Mouse (Mus musculus) forebrain, postnatal 0 days (tissue): ENCODE measurements around the gene Sema4c. TPM values are rescaled to one million over a fixed set of nuclear protein-coding genes. Genes with fewer than 3 reads are reported as not detected.

Source experiments
- ATAC-seq: fragments of 200-750 bp; cut with Nextera tagmentation; 2 replicates; pipeline ENCODE4 v1.8.0; 2017; ENCODE audit warnings: mild to moderate bottlenecking, moderate library complexity
- DNase-seq: peaks from one replicate; pipeline ENCODE4 v3.0.0-alpha.2; 2015
- H3K27ac ChIP-seq: fragments of 300-500 bp; sonication (generic); 2 replicates; pipeline ENCODE4 v1.5.1; 2014; ENCODE audit warnings: low read depth, mild to moderate bottlenecking, antibody characterized with exemption, low read length, moderate library complexity, mixed read lengths
- H3K27me3 ChIP-seq: fragments of 300-500 bp; sonication (generic); 2 replicates; pipeline ENCODE4 v1.6.1; 2014; ENCODE audit warnings: mild to moderate bottlenecking, low read length, mixed read lengths; ENCODE audit not compliant: insufficient read depth
- H3K36me3 ChIP-seq: fragments of 300-500 bp; sonication (generic); 2 replicates; pipeline ENCODE4 v1.6.1; 2014; ENCODE audit warnings: mild to moderate bottlenecking, moderate library complexity; ENCODE audit not compliant: insufficient read depth
- H3K4me1 ChIP-seq: fragments of 300-500 bp; sonication (generic); 2 replicates; pipeline ENCODE4 v1.6.1; 2014; ENCODE audit warnings: antibody characterized with exemption; ENCODE audit not compliant: insufficient read depth
- H3K4me2 ChIP-seq: fragments of 300-500 bp; sonication (generic); 2 replicates; pipeline ENCODE4 v1.6.1; 2014; ENCODE audit warnings: low read depth, mild to moderate bottlenecking, moderate library complexity
- H3K4me3 ChIP-seq: fragments of 300-500 bp; sonication (generic); 2 replicates; pipeline ENCODE4 v1.5.1; 2014; ENCODE audit warnings: low read depth, low read length, mixed read lengths
- H3K9ac ChIP-seq: fragments of 300-500 bp; sonication (generic); 2 replicates; pipeline ENCODE4 v1.6.1; 2014; ENCODE audit warnings: mild to moderate bottlenecking
- H3K9me3 ChIP-seq: fragments of 300-500 bp; sonication (generic); 2 replicates; pipeline ENCODE4 v1.6.1; 2016; ENCODE audit warnings: low read length
- CTCF ChIP-seq: sonication (generic); IDR thresholded peaks from 2 replicates; pipeline ENCODE4 v1.5.1; 2016; ENCODE audit warnings: antibody characterized with exemption, control low read depth, low read depth
- WGBS: fragments of 180-500 bp; shearing (Covaris S2); extraction: QIAGEN DNeasy Blood & Tissue Kit; methylation state at CpG from one replicate; pipeline ENCODE4 v1.1.7; 2014; 5-methylcytosine and 5-hydroxymethylcytosine counted together
- polyA plus RNA-seq: library from polyadenylated mRNA; unstranded; fragments of >200 nt; fragmentation: Nextera tagmentation; extraction: Ambion mirVana; gene quantifications from 2 replicates; pipeline ENCODE4 v1.2.1, GENCODE M21; 2015
- total RNA-seq: library from RNA; depleted of rRNA; stranded (reverse); fragments of >200 nt; gene quantifications from 2 replicates; pipeline ENCODE4 v1.2.3, GENCODE M21; 2014

The Sema4c gene
- total and polyA plus RNA-seq, 2 experiments from 2014 or later = 24.1 to 39.1 TPM

DNA sequence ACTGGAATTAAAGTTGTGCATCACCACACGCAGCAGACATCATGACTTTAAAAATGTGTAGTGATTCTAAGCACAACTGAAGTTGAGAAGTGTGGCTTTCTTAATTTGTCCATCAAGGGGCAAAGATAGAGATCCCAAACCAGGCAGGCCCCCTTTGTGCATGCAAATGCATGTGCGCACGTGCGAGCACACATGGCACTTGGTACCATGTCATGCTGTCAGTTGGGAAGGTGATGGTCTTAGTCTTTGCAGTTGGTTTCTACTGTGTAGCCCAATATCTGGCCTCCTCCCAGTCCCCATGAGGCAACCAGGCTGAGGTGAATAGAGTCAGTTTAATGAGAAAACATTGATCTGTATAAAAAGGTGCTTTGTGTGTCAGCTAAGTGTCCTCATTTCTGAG is 28.3 kb downstream of the Sema4c start:
- Histone ChIP-seq H3K27me3 (no peaks in the 10 kb centered on the region), H3K36me3 (peaks cover 22% of the 10 kb centered on the region), H3K27ac (no peak overlapping the region), H3K4me3 (no peak overlapping the region), H3K9me3 (no peaks in the 10 kb centered on the region), H3K4me1 (no peaks in the 10 kb centered on the region), H3K4me2 (no peak overlapping the region), H3K9ac (no peak overlapping the region)
- ATAC-seq (no peak), DNase-seq (no peak)
- no peak for TF ChIP-seq CTCF
- WGBS = 88% methylated on average over 4 of the region's 4 CpGs

DNA sequence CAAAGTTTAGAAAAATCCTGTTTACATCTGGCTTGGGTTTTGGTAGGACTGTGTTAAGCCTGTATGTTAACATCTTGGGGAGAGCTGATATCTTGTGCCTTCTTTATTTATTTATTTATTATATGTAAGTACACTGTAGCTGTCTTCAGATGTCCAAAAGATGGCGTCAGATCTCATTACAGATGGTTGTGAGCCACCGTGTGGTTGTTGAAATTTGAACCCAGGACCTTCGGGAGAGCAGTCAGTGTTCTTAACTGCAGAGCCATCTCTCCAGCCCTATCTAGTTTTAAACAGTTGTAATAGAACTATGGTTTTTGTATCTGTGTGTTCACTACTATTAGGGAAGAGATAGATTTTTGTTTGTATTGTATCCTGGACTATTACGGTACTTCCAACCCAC is 28.9 kb downstream of the Sema4c start:
- no peak for TF ChIP-seq CTCF
- H3K9me3 ChIP-seq = no peaks in the 10 kb centered on the region
- no peak overlapping the region for H3K9ac ChIP-seq
- DNase-seq (no peak), ATAC-seq (no peak)
- H3K4me1 ChIP-seq = no peaks in the 10 kb centered on the region
- no peak overlapping the region for H3K4me3 ChIP-seq
- no peak overlapping the region for H3K27ac ChIP-seq
- WGBS = 94% methylated on average over 4 of the region's 4 CpGs
- H3K27me3 ChIP-seq = no peaks in the 10 kb centered on the region
- peaks cover 28% of the 10 kb centered on the region for H3K36me3 ChIP-seq
- no peak overlapping the region for H3K4me2 ChIP-seq

DNA sequence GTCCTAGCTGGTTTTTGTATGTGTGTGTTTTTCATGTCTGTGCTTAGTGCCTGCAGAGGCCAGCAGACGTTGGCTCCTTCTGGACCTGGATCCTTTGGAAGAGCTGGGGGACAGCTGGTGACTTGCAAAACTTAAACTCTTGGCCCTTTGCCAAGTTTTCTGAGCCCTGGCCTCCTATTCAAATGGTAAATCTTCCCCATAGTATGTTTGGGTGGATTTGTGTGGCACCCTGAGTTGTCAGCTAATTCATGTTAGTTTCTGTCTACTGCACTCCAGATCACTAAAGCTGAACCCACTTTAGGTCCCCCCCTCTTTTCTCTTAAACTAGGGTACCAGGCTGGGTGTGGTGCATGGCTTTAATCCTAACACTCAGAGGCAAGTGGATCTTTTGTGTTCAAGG is 29.8 kb downstream of the Sema4c start:
- ATAC-seq = peak; percentile 62
- DNase-seq = peak; percentile 61
- Histone ChIP-seq H3K4me3 (no peak overlapping the region), H3K9ac (no peak overlapping the region), H3K27me3 (no peaks in the 10 kb centered on the region), H3K36me3 (peaks cover 36% of the 10 kb centered on the region), H3K4me2 (no peak overlapping the region), H3K4me1 (no peaks in the 10 kb centered on the region), H3K27ac (peak overlapping the region; percentile 35; the same call in 1 of the 2 replicates), H3K9me3 (no peaks in the 10 kb centered on the region)
- no peak for TF ChIP-seq CTCF
- 3% methylated on average over 1 of the region's 1 CpGs for WGBS

DNA sequence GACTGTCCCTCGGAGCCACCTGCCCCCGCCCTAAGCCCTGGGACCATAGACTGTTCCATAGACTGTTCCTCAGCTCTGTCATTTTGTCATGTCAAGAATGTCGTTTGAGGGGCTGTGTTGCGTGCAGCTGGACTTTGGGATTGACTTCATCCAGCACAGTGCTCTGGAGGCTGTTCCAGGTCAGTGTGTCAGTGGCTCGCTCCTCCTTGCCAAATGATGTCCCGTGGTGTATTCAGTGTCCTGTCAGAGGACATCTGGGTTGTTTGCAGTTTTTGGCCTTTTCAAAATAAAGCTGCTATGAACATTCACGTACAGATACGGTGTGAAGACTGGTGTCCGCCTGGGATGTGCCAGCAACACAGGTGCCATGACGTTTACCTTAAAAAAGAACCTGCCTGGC is 31.2 kb downstream of the Sema4c start:
- no peak for TF ChIP-seq CTCF
- Histone ChIP-seq H3K4me1 (no peaks in the 10 kb centered on the region), H3K36me3 (peaks cover 50% of the 10 kb centered on the region), H3K4me2 (no peak overlapping the region), H3K9me3 (no peaks in the 10 kb centered on the region), H3K9ac (no peak overlapping the region), H3K27ac (no peak overlapping the region), H3K4me3 (no peak overlapping the region), H3K27me3 (no peaks in the 10 kb centered on the region)
- 84% methylated on average over 10 of the region's 10 CpGs for WGBS
- no peak for ATAC-seq
- no peak for DNase-seq

DNA sequence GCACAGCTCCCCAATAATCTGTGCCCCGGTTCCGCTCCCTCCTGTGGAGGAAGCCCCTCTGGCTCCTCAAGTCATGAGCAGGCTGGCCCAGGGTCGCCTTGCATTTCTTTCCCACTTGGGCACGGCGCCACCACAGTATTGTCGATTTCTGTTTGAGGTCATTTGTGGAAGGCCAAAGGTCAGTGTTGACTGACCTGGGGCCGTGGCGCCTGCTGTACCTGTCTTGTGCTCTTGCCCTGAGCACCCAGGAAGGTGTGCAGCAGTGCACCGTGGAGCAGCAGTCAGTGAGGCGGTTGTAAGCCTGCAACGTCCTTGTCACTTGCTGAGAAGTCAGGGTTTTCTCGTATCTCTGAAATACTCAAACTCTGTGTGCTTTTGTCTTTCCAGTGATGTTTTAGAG is 32.4 kb downstream of the Sema4c start:
- DNase-seq = no peak
- H3K27ac ChIP-seq = no peak overlapping the region
- H3K4me1 ChIP-seq = no peaks in the 10 kb centered on the region
- TF ChIP-seq CTCF = no peak
- no peak overlapping the region for H3K4me2 ChIP-seq
- 90% methylated on average over 12 of the region's 12 CpGs for WGBS
- H3K36me3 ChIP-seq = peaks cover 62% of the 10 kb centered on the region
- no peaks in the 10 kb centered on the region for H3K27me3 ChIP-seq
- no peak for ATAC-seq
- H3K4me3 ChIP-seq = no peak overlapping the region
- no peak overlapping the region for H3K9ac ChIP-seq
- no peaks in the 10 kb centered on the region for H3K9me3 ChIP-seq

DNA sequence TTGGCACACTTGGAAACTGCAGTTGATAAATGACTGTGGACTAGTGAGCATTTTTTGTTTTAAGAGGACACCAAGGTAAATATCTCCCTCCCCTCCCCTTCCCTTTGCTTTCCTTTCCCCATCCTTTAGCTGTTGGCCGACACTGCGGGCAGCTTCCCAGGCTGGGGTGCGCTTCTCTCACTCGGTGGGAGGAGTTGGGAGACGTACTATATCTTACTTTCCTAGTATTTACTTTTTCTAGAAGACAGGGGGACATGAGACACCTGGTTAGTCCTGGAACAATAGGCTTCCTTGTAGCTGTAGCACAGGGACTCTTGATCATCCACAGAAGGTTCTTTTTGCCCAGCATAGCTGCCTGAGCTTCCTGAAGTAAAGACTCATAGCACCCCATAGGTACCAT is 34.1 kb downstream of the Sema4c start:
- TF ChIP-seq CTCF = no peak
- DNase-seq (no peak), ATAC-seq (no peak)
- H3K9me3 ChIP-seq = no peaks in the 10 kb centered on the region
- no peaks in the 10 kb centered on the region for H3K27me3 ChIP-seq
- H3K27ac ChIP-seq = no peak overlapping the region
- WGBS = 69% methylated on average over 5 of the region's 5 CpGs
- no peak overlapping the region for H3K9ac ChIP-seq
- H3K36me3 ChIP-seq = peaks cover 78% of the 10 kb centered on the region
- H3K4me1 ChIP-seq = no peaks in the 10 kb centered on the region
- no peak overlapping the region for H3K4me2 ChIP-seq
- no peak overlapping the region for H3K4me3 ChIP-seq

DNA sequence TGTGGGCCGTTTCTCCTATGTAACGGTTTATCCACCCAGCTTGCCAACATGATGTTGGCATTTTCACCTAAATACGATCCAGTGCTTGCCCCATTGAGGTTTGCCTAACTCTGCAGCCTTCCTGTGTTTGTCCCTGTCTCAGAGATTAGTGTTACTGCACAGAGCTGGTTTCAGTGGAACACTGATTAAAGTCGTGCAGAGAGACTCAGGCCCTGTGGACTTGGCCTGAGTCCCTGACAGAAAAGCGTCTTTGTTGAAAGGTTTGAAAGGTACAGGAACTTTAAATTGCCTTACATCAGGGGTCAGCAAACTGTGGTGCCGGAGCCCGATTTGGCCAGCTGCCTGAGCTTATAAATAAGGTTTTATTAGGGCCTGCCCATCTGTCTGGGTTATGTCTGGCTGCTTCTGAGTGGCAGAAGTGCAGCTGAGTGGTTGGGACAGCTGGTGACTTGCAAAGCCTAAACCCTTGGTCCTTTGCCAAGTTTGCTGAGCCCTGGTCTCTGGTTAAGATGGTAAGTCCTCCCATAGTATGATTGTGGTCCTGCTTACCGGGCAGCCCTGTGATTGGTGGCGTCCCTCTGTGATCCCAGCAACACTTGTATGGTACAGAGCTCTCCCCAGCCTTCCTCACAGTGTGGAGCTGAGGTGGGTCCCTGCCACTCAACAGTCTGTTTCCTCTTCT is 34.7 kb downstream of the Sema4c start:
- no peaks in the 10 kb centered on the region for H3K27me3 ChIP-seq
- DNase-seq = peak; percentile 14

More for the DNA sequence above, 34.7 kb downstream of the Sema4c start:
- Histone ChIP-seq H3K9ac (no peak overlapping the region), H3K4me3 (no peak overlapping the region), H3K27ac (no peak overlapping the region), H3K36me3 (peaks cover 84% of the 10 kb centered on the region), H3K9me3 (no peaks in the 10 kb centered on the region), H3K4me1 (no peaks in the 10 kb centered on the region), H3K4me2 (no peak overlapping the region)
- no peak for TF ChIP-seq CTCF
- ATAC-seq = no peak
- WGBS = 28% methylated on average over 9 of the region's 9 CpGs
